Mouse (Mus musculus) MEL-GATA-1-ER (cell line): Measurements from ENCODE around the gene Bcl2l11.

Source experiments
- DNase-seq: peaks from one replicate; pipeline ENCODE4 v3.0.0-alpha.2; 2012; ENCODE audit warnings: low read depth; ENCODE audit errors: extremely low read depth

Gene Bcl2l11

GRCm38 (mm10) chr2:128138924-128139323 lies 13.1 kb downstream of the Bcl2l11 start:
- no peak for DNase-seq

- no peak for DNase-seq
Measured at GRCm38 (mm10) chr2:128139781-128140180, 13.9 kb downstream of the Bcl2l11 start.

- DNase-seq, result no peak
Measured at GRCm38 (mm10) chr2:128140183-128140582, 14.3 kb downstream of the Bcl2l11 start.

GRCm38 (mm10) chr2:128143992-128144391 lies 18.2 kb downstream of the Bcl2l11 start:
- DNase-seq, result no peak

GRCm38 (mm10) chr2:128145433-128145832 lies 19.6 kb downstream of the Bcl2l11 start:
- DNase-seq, result no peak

GRCm38 (mm10) chr2:128149596-128149995 lies 23.8 kb downstream of the Bcl2l11 start:
- no peak for DNase-seq

- DNase-seq, result no peak
Measured at GRCm38 (mm10) chr2:128152211-128152610, 26.4 kb downstream of the Bcl2l11 start.

- no peak for DNase-seq
Measured at GRCm38 (mm10) chr2:128152845-128153550, 27.2 kb downstream of the Bcl2l11 start.

- no peak for DNase-seq
Measured at GRCm38 (mm10) chr2:128153551-128153910, 27.7 kb downstream of the Bcl2l11 start.

GRCm38 (mm10) chr2:128155412-128156066 lies 29.7 kb downstream of the Bcl2l11 start:
- no peak for DNase-seq

- DNase-seq, result no peak
Measured at GRCm38 (mm10) chr2:128156067-128156462, 30.2 kb downstream of the Bcl2l11 start.

- DNase-seq, result no peak
Measured at GRCm38 (mm10) chr2:128156557-128157412, 30.9 kb downstream of the Bcl2l11 start.

- DNase-seq, result no peak
Measured at GRCm38 (mm10) chr2:128158734-128159410, 33.0 kb downstream of the Bcl2l11 start.

- no peak for DNase-seq
Measured at GRCm38 (mm10) chr2:128159619-128160125, 33.8 kb downstream of the Bcl2l11 start.

GRCm38 (mm10) chr2:128163177-128163576 lies 37.3 kb downstream of the Bcl2l11 start:
- DNase-seq, result no peak

GRCm38 (mm10) chr2:128166623-128167423 lies 41.0 kb downstream of the Bcl2l11 start:
- peak; percentile 39 for DNase-seq

- DNase-seq, result no peak
Measured at GRCm38 (mm10) chr2:128167930-128168329, 42.1 kb downstream of the Bcl2l11 start.

- no peak for DNase-seq
Measured at GRCm38 (mm10) chr2:128169486-128169885, 43.6 kb downstream of the Bcl2l11 start.

GRCm38 (mm10) chr2:128169972-128170371 lies 44.1 kb downstream of the Bcl2l11 start:
- DNase-seq, result no peak

GRCm38 (mm10) chr2:128170614-128171013 lies 44.8 kb downstream of the Bcl2l11 start:
- DNase-seq, result no peak
